11 mouse cellular contexts compared by ENCODE assay signal in the genomic region with DNA sequence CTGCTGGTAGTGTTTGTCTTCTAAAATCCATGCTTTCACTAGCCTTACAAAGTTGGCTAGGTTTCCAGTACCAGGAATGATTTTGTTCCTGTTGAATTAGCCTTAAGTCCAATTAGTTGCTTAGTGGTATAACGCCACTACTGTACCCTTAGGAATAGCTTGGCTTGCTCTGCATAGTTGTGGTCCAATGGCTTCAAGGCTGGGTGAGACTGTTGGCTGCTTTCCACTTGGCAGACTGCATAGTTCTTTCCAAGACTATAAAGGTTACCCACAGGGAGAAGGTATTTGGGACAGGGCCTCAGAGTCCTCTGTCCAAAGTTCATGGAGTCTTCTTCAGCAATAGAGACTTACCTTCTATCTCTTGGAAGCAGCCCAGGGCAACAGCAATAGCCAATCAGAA.
A peak's percentile ranks its signal among the peaks of the same experiment; 100 is the strongest.
DNase-seq lines count a peak whose midpoint lies in the region; ATAC-seq and TF ChIP-seq lines count a peak whose summit lies in the region.
"Had no signal": no experiment of that assay in that cellular context is flagged by ENCODE, and none has a peak within 500 bp of the region (broad histone marks: within the 10 kb centered on the region; RNA-seq: fewer than 3 reads in every experiment).

No protein-coding gene starts in this region.

- no peak for TF ChIP-seq POLR2A in brain, embryonic 14.5 days (IDR thresholded peaks at IDR 0.05; ENCODE audit: borderline replicate concordance, extremely low read depth, insufficient read depth, insufficient read length, poor library complexity, severe bottlenecking)
- TF ChIP-seq POLR2A in limb, embryonic 14.5 days (IDR thresholded peaks at IDR 0.05; ENCODE audit: borderline replicate concordance, extremely low read depth, insufficient read depth, insufficient read length): no peak

- no peaks in the 10 kb centered on the region for H3K27me3 ChIP-seq in heart, embryonic 12.5 days (replicated peaks)
- H3K27me3 ChIP-seq in midbrain, postnatal 0 days (ENCODE audit: insufficient read depth, low read length): no peaks in the 10 kb centered on the region
- H3K27me3 ChIP-seq in midbrain, embryonic 15.5 days (replicated peaks): no peaks in the 10 kb centered on the region
- H3K27me3 ChIP-seq in limb, embryonic 14.5 days (ENCODE audit: control insufficient read depth, insufficient read depth, low read length): no peaks in the 10 kb centered on the region
- H3K27me3 ChIP-seq: CH12.LX had no signal

- DNase-seq in heart, adult 11 months: peak; percentile 92
- DNase-seq in midbrain, postnatal 0 days (ENCODE audit: low spot score): peak; percentile 24
- DNase-seq in brain, embryonic 14.5 days (ENCODE audit: low read depth): peak; percentile 54
- peak; percentile 64 for DNase-seq in limb, embryonic 14.5 days (ENCODE audit: low spot score)
- DNase-seq in spleen, adult 18-20 months: no peak
- DNase-seq in testis, postnatal 14 days (ENCODE audit: low spot score): no peak
- DNase-seq: thymus, postnatal 14 days had no signal

- no peaks in the 10 kb centered on the region for H3K9me3 ChIP-seq in heart, embryonic 12.5 days (replicated peaks)
- H3K9me3 ChIP-seq in midbrain, postnatal 0 days (ENCODE audit: low read length): no peaks in the 10 kb centered on the region
- no peaks in the 10 kb centered on the region for H3K9me3 ChIP-seq in midbrain, embryonic 15.5 days
- no peaks in the 10 kb centered on the region for H3K9me3 ChIP-seq in limb, embryonic 14.5 days (ENCODE audit: control insufficient read depth, low read length)

- H3K36me3 ChIP-seq in heart, embryonic 12.5 days: no peaks in the 10 kb centered on the region
- H3K36me3 ChIP-seq in midbrain, postnatal 0 days (ENCODE audit: insufficient read depth, low read length): no peaks in the 10 kb centered on the region
- no peaks in the 10 kb centered on the region for H3K36me3 ChIP-seq in midbrain, embryonic 15.5 days (replicated peaks)
- H3K36me3 ChIP-seq in limb, embryonic 14.5 days (ENCODE audit: control insufficient read depth, insufficient read depth, low read length): no peaks in the 10 kb centered on the region

- H3K9ac ChIP-seq in heart, embryonic 12.5 days: no peak overlapping the region
- H3K9ac ChIP-seq in midbrain, postnatal 0 days (replicated peaks; ENCODE audit: low read length, poor library complexity, severe bottlenecking): no peak overlapping the region
- H3K9ac ChIP-seq in midbrain, embryonic 15.5 days: no peak overlapping the region
- no peak overlapping the region for H3K9ac ChIP-seq in limb, embryonic 14.5 days (ENCODE audit: low read depth, low read length, severe bottlenecking)
- H3K9ac ChIP-seq: liver, embryonic 14.5 days had no signal

- no peak for TF ChIP-seq CTCF in midbrain, postnatal 0 days (IDR thresholded peaks at IDR 0.05)
- TF ChIP-seq CTCF in brain, embryonic 14.5 days (IDR thresholded peaks at IDR 0.05; ENCODE audit: borderline replicate concordance, extremely low read depth, insufficient read depth, insufficient read length): no peak

- H3K4me1 ChIP-seq in heart, embryonic 12.5 days (replicated peaks): no peaks in the 10 kb centered on the region
- H3K4me1 ChIP-seq in midbrain, postnatal 0 days (ENCODE audit: insufficient read depth, low read length): no peaks in the 10 kb centered on the region
- H3K4me1 ChIP-seq in midbrain, embryonic 15.5 days: 0 out of 2 replicates have a peak, but pooled peaks cover 4% of the 10 kb centered on the region
- no peaks in the 10 kb centered on the region for H3K4me1 ChIP-seq in limb, embryonic 14.5 days (ENCODE audit: control insufficient read depth, insufficient read depth, low read length)

- no peak for ATAC-seq in heart, embryonic 12.5 days (ENCODE audit: insufficient number of reproducible peaks, low FRiP score)
- ATAC-seq in midbrain, postnatal 0 days (ENCODE audit: low FRiP score): no peak
- ATAC-seq in midbrain, embryonic 15.5 days (replicated peaks): no peak
- no peak for ATAC-seq in limb, embryonic 14.5 days (ENCODE audit: low FRiP score, low read depth)

- no peak overlapping the region for H3K27ac ChIP-seq in heart, embryonic 12.5 days (ENCODE audit: poor library complexity, severe bottlenecking)
- no peak overlapping the region for H3K27ac ChIP-seq in midbrain, postnatal 0 days (ENCODE audit: low read depth, low read length)
- H3K27ac ChIP-seq in midbrain, embryonic 15.5 days: no peak overlapping the region
- no peak overlapping the region for H3K27ac ChIP-seq in limb, embryonic 14.5 days (replicated peaks; ENCODE audit: low read depth, low read length)
- H3K27ac ChIP-seq: liver, embryonic 14.5 days had no signal

- H3K4me2 ChIP-seq in heart, embryonic 12.5 days: no peak overlapping the region
- H3K4me2 ChIP-seq in midbrain, postnatal 0 days (ENCODE audit: low read depth, low read length, poor library complexity, severe bottlenecking): no peak overlapping the region
- H3K4me2 ChIP-seq in midbrain, embryonic 15.5 days: no peak overlapping the region
- H3K4me2 ChIP-seq in limb, embryonic 14.5 days (replicated peaks; ENCODE audit: low read depth, low read length, severe bottlenecking): no peak overlapping the region

- 79% methylated on average over 1 of the region's 1 CpGs for WGBS in heart, embryonic 12.5 days
- WGBS in midbrain, postnatal 0 days: 82% methylated on average over 1 of the region's 1 CpGs
- WGBS in midbrain, embryonic 15.5 days: 76% methylated on average over 1 of the region's 1 CpGs
- WGBS in limb, embryonic 14.5 days: 28% methylated on average over 1 of the region's 1 CpGs

- H3K4me3 ChIP-seq in heart, embryonic 12.5 days: no peak overlapping the region
- H3K4me3 ChIP-seq in midbrain, postnatal 0 days (ENCODE audit: low read depth, low read length): no peak overlapping the region
- no peak overlapping the region for H3K4me3 ChIP-seq in midbrain, embryonic 15.5 days
- no peak overlapping the region for H3K4me3 ChIP-seq in limb, embryonic 14.5 days (replicated peaks; ENCODE audit: low read length)

Comparison
In these comparisons a context has a peak if more than half of its experiments do, and no peak if none do; other contexts are left out.
1. DNase-seq: peak in heart, adult 11 months (single experiment), midbrain, postnatal 0 days (single experiment), brain, embryonic 14.5 days (single experiment) and limb, embryonic 14.5 days (single experiment); none in spleen, adult 18-20 months (0 of 2) and testis, postnatal 14 days (single experiment).